In the genomic region with DNA sequence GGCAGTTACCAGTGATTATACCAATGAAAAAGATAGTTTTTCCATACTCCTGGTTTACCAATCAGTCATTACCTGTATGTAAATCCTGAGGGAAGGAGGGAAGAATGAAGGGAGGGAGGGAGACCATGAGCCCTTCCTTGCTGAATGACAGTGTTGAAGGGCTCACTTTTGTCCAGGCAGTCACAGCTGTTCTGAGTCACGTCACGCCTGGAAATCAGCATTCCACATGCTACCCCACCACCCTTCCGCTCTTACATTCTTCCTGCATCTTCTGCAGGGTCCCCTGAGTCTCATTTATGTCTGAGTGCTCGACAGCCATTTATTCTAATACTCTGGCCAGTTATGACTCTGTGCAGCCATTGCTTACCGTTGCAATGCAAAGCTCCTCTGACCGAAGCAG, we compare ENCODE assay signal across 27 mouse cellular contexts.
A peak's percentile ranks its signal among the peaks of the same experiment; 100 is the strongest.
DNase-seq lines count a peak whose midpoint lies in the region; ATAC-seq and TF ChIP-seq lines count a peak whose summit lies in the region.
"Had no signal": no experiment of that assay in that cellular context is flagged by ENCODE, and none has a peak within 500 bp of the region (broad histone marks: within the 10 kb centered on the region; RNA-seq: fewer than 3 reads in every experiment).

No protein-coding gene starts in this region.

- ATAC-seq in lung, embryonic 14.5 days (ENCODE audit: insufficient read depth) = peak; percentile 81
- ATAC-seq: CD4-positive, CD25-positive, alpha-beta regulatory T cell, adult 4 months; forebrain, embryonic 14.5 days; forebrain, postnatal 0 days had no signal

- no peaks in the 10 kb centered on the region for H3K36me3 ChIP-seq in lung, embryonic 14.5 days (ENCODE audit: insufficient read depth)
- H3K36me3 ChIP-seq in limb, embryonic 10.5 days = no peaks in the 10 kb centered on the region
- H3K36me3 ChIP-seq: embryonic facial prominence, embryonic 10.5 days; embryonic facial prominence, embryonic 13.5 days; hindbrain, embryonic 12.5 days; hindbrain, embryonic 15.5 days had no signal

- H3K4me1 ChIP-seq in lung, embryonic 14.5 days (ENCODE audit: insufficient read depth) = peaks cover 3% of the 10 kb centered on the region; the same call in 1 of the 2 replicates
- H3K4me1 ChIP-seq in embryonic fibroblast, embryonic 13.5 days (ENCODE audit: control insufficient read depth, insufficient read depth, low read length) = peaks cover 16% of the 10 kb centered on the region
- H3K4me1 ChIP-seq in limb, embryonic 10.5 days = no peaks in the 10 kb centered on the region
- H3K4me1 ChIP-seq: hindbrain, embryonic 15.5 days had no signal

- TF ChIP-seq POLR2A in embryonic fibroblast, embryonic 13.5 days (IDR thresholded peaks at IDR 0.05; ENCODE audit: low read depth, low read length) = no peak

- H3K27me3 ChIP-seq in lung, embryonic 14.5 days (ENCODE audit: insufficient read depth, low read length) = no peaks in the 10 kb centered on the region
- no peaks in the 10 kb centered on the region for H3K27me3 ChIP-seq in limb, embryonic 10.5 days (ENCODE audit: low read depth, poor library complexity, severe bottlenecking)
- H3K27me3 ChIP-seq: embryonic facial prominence, embryonic 13.5 days; hindbrain, embryonic 12.5 days; hindbrain, embryonic 15.5 days had no signal

- no peaks in the 10 kb centered on the region for H3K9me3 ChIP-seq in lung, embryonic 14.5 days (ENCODE audit: low read depth, low read length)
- H3K9me3 ChIP-seq in limb, embryonic 10.5 days (replicated peaks) = no peaks in the 10 kb centered on the region
- H3K9me3 ChIP-seq: embryonic facial prominence, embryonic 10.5 days; embryonic facial prominence, embryonic 13.5 days; hindbrain, embryonic 12.5 days; hindbrain, embryonic 15.5 days had no signal

- no peak overlapping the region for H3K4me2 ChIP-seq in lung, embryonic 14.5 days
- H3K4me2 ChIP-seq: embryonic facial prominence, embryonic 13.5 days; heart, embryonic 11.5 days; hindbrain, embryonic 12.5 days; hindbrain, embryonic 15.5 days had no signal

- 43% methylated on average over 6 of the region's 6 CpGs for WGBS in lung, embryonic 14.5 days
- WGBS in limb, embryonic 10.5 days = 79% methylated on average over 6 of the region's 6 CpGs

- H3K9ac ChIP-seq in lung, embryonic 14.5 days = no peak overlapping the region
- H3K9ac ChIP-seq: embryonic facial prominence, embryonic 13.5 days; forebrain, postnatal 0 days; hindbrain, embryonic 12.5 days; hindbrain, embryonic 15.5 days had no signal

- H3K4me3 ChIP-seq in lung, embryonic 14.5 days (ENCODE audit: low read depth, low read length) = no peak overlapping the region
- H3K4me3 ChIP-seq in embryonic fibroblast, embryonic 13.5 days (ENCODE audit: insufficient read depth, low read length) = no peak overlapping the region
- no peak overlapping the region for H3K4me3 ChIP-seq in limb, embryonic 10.5 days
- H3K4me3 ChIP-seq: embryonic facial prominence, embryonic 10.5 days; embryonic facial prominence, embryonic 13.5 days; gastrocnemius, adult 2 months; hindbrain, embryonic 12.5 days; hindbrain, embryonic 15.5 days had no signal

- peak; percentile 74 for DNase-seq in lung, embryonic 14.5 days
- DNase-seq in lung, postnatal 25 days (ENCODE audit: low spot score) = no peak
- peak; percentile 37 for DNase-seq in lung, postnatal 10 days
- DNase-seq in lung, adult 18-20 months = no peak
- DNase-seq in mesoderm, embryonic 11.5 days (ENCODE audit: low read depth, low spot score) = peak; percentile 16
- DNase-seq in limb, embryonic 10.5 days (ENCODE audit: low spot score) = no peak
- DNase-seq in layer of hippocampus, adult 8-10 months (ENCODE audit: low spot score in 2 of 2) = no peak
- DNase-seq: adrenal gland, adult 2 months; adrenal gland, postnatal 14 days; B cell, adult 2 months; cerebellum, adult 11 months; cerebellum, adult 2 months; cerebellum, postnatal 10 days; cerebellum, postnatal 36 days; embryo, embryonic 11 days; forebrain, postnatal 0 days; gastrocnemius, adult 2 months; gastrocnemius, postnatal 14 days; heart, adult 11 months had no signal

- TF ChIP-seq CTCF in lung, embryonic 14.5 days (IDR thresholded peaks at IDR 0.05; ENCODE audit: low read depth) = no peak
- TF ChIP-seq CTCF in embryonic fibroblast, embryonic 13.5 days (IDR thresholded peaks at IDR 0.05; ENCODE audit: borderline replicate concordance, insufficient read depth, low read length) = no peak

- H3K27ac ChIP-seq in lung, embryonic 14.5 days (ENCODE audit: low read depth) = no peak overlapping the region
- H3K27ac ChIP-seq in embryonic fibroblast, embryonic 13.5 days (ENCODE audit: insufficient read depth, low read length) = 0 out of 2 replicates have a peak overlapping the region, but pooled peaks have one; percentile 34
- no peak overlapping the region for H3K27ac ChIP-seq in limb, embryonic 10.5 days
- H3K27ac ChIP-seq: embryonic facial prominence, embryonic 10.5 days; embryonic facial prominence, embryonic 13.5 days; gastrocnemius, adult 2 months; hindbrain, embryonic 12.5 days; hindbrain, embryonic 15.5 days had no signal

Comparison
In these comparisons a context has a peak if more than half of its experiments do, and no peak if none do; other contexts are left out.
1. DNase-seq: peak in lung, embryonic 14.5 days (single experiment), lung, postnatal 10 days (single experiment) and mesoderm, embryonic 11.5 days (single experiment); none in lung, postnatal 25 days (single experiment), lung, adult 18-20 months (0 of 2), limb, embryonic 10.5 days (single experiment) and layer of hippocampus, adult 8-10 months (0 of 2).